Mouse (Mus musculus) heart, adult 2 months (tissue): ENCODE results near the gene Gm20388.

ENCODE experiments used
- CTCF ChIP-seq: fragments of 200-600 bp; IDR thresholded peaks from 2 replicates; pipeline ENCODE4 v1.8.1; 2022; ENCODE audit warnings: antibody characterized with exemption, mild to moderate bottlenecking, moderate library complexity
- EP300 ChIP-seq: fragments of 200-500 bp; IDR thresholded peaks from 2 replicates; pipeline ENCODE4 v1.6.1; 2011; ENCODE audit warnings: low read depth, low read length, control low read depth; ENCODE audit not compliant: insufficient read depth
- POLR2A ChIP-seq: fragments of 200-500 bp; IDR thresholded peaks from 2 replicates; pipeline ENCODE4 v1.6.1; 2011; ENCODE audit warnings: mild to moderate bottlenecking, low read depth, low read length, control low read depth; ENCODE audit not compliant: insufficient read depth

- no peak for TF ChIP-seq EP300
- TF ChIP-seq CTCF = no peak
- TF ChIP-seq POLR2A = no peak
These were observed 3798.1 kb downstream of the Gm20388 start for GRCm38 (mm10) chr8:123708729-123709128.
